Mouse (Mus musculus) heart, adult 2 months (tissue): ENCODE results near the gene Bmp3. TPM values are rescaled to one million over a fixed set of nuclear protein-coding genes. Genes with fewer than 3 reads are reported as not detected.

ENCODE experiments used
- DNase-seq, 2 experiments: peaks; one replicate each; pipeline ENCODE4 v3.0.0; 2021
- H3K27ac ChIP-seq: fragments of 200-600 bp; 2 replicates; pipeline ENCODE4 v1.8.1; 2022
- H3K27me3 ChIP-seq: fragments of 200-500 bp; 2 replicates; pipeline ENCODE4 v1.6.1; 2012; ENCODE audit warnings: mild to moderate bottlenecking, low read length, inconsistent platforms, mixed read lengths; ENCODE audit not compliant: control insufficient read depth, insufficient read depth
- H3K36me3 ChIP-seq: fragments of 200-500 bp; 2 replicates; pipeline ENCODE4 v1.6.1; 2012; ENCODE audit warnings: low read length, inconsistent platforms; ENCODE audit not compliant: control insufficient read depth, insufficient read depth
- H3K4me1 ChIP-seq: fragments of 200-500 bp; 2 replicates; pipeline ENCODE4 v1.6.1; 2011; ENCODE audit warnings: low read length; ENCODE audit not compliant: control insufficient read depth, insufficient read depth
- H3K4me3 ChIP-seq: fragments of 200-600 bp; 2 replicates; pipeline ENCODE4 v1.8.1; 2022
- H3K79me2 ChIP-seq: fragments of 200-500 bp; replicated peaks from 2 replicates; pipeline ENCODE4 v1.6.1; 2012; ENCODE audit warnings: mild to moderate bottlenecking, inconsistent platforms, low read length, moderate library complexity, mixed read lengths; ENCODE audit not compliant: control insufficient read depth, insufficient read depth
- H3K9ac ChIP-seq: fragments of 200-500 bp; 2 replicates; pipeline ENCODE4 v1.6.1; 2012; ENCODE audit warnings: low read depth, mild to moderate bottlenecking, control low read depth, inconsistent platforms, low read length, mixed read lengths
- CTCF ChIP-seq: fragments of 200-600 bp; IDR thresholded peaks from 2 replicates; pipeline ENCODE4 v1.8.1; 2022; ENCODE audit warnings: antibody characterized with exemption, mild to moderate bottlenecking, moderate library complexity
- EP300 ChIP-seq: fragments of 200-500 bp; IDR thresholded peaks from 2 replicates; pipeline ENCODE4 v1.6.1; 2011; ENCODE audit warnings: low read depth, low read length, control low read depth; ENCODE audit not compliant: insufficient read depth
- POLR2A ChIP-seq: fragments of 200-500 bp; IDR thresholded peaks from 2 replicates; pipeline ENCODE4 v1.6.1; 2011; ENCODE audit warnings: mild to moderate bottlenecking, low read depth, low read length, control low read depth; ENCODE audit not compliant: insufficient read depth
- WGBS: fragments of 180-500 bp; shearing (Covaris S2); methylation state at CpG from one replicate; pipeline ENCODE4 v1.1.7; 2018; 5-methylcytosine and 5-hydroxymethylcytosine counted together
- intact Hi-C: fragments of 180-260 bp; cut with DNase I; formaldehyde crosslinking; loops from one replicate; pipeline ENCODE4 v1.15.1; 2025
- polyA plus RNA-seq: library from polyadenylated mRNA; depleted of rRNA; stranded (reverse); fragments of >200 nt; gene quantifications from 2 replicates; pipeline ENCODE4 v1.2.3, GENCODE M21; 2012
- total RNA-seq, 2 experiments: library from RNA; stranded (reverse); gene quantifications; 2 replicates each; pipeline ENCODE4 v1.2.3; 2021

The Bmp3 gene
- total and polyA plus RNA-seq, 3 experiments, result 0.43 to 0.90 (median 0.57) TPM

GRCm38 (mm10) chr5:98815269-98815668, 38.9 kb upstream of the Bmp3 start:
- H3K79me2 ChIP-seq, result no peaks in the 10 kb centered on the region
- TF ChIP-seq EP300 (no peak), CTCF (no peak), POLR2A (no peak)

GRCm38 (mm10) chr5:98833760-98834159, 20.5 kb upstream of the Bmp3 start:
- whole genome bisulfite sequencing, result 81% methylated on average over 9 of the region's 9 CpGs
- Histone ChIP-seq H3K27me3 (no peaks in the 10 kb centered on the region), H3K4me1 (no peaks in the 10 kb centered on the region), H3K9ac (no peak overlapping the region), H3K79me2 (no peaks in the 10 kb centered on the region), H3K36me3 (no peaks in the 10 kb centered on the region), H3K27ac (no peak overlapping the region), H3K4me3 (no peak overlapping the region)
- TF ChIP-seq EP300, result no peak
- TF ChIP-seq POLR2A, result no peak
- TF ChIP-seq CTCF, result no peak
- intact Hi-C loops, result no loop called here
- DNase-seq, result no peak

More at GRCm38 (mm10) chr5:98815269-98815668, 38.9 kb upstream of the Bmp3 start:
- no peak overlapping the region for H3K9ac ChIP-seq
- no peak overlapping the region for H3K4me3 ChIP-seq
- H3K27me3 ChIP-seq, result no peaks in the 10 kb centered on the region
- WGBS, result 63% methylated on average over 1 of the region's 1 CpGs
- H3K4me1 ChIP-seq, result no peaks in the 10 kb centered on the region
- intact Hi-C loops, result no loop called here
- no peaks in the 10 kb centered on the region for H3K36me3 ChIP-seq
- no peak overlapping the region for H3K27ac ChIP-seq
- DNase-seq, result no peak

- no peaks in the 10 kb centered on the region for H3K27me3 ChIP-seq
- TF ChIP-seq CTCF (no peak), EP300 (no peak), POLR2A (no peak)
- 87% methylated on average over 6 of the region's 6 CpGs for WGBS
- no peaks in the 10 kb centered on the region for H3K79me2 ChIP-seq
- no peak overlapping the region for H3K27ac ChIP-seq
- H3K4me1 ChIP-seq, result no peaks in the 10 kb centered on the region
- H3K4me3 ChIP-seq, result no peak overlapping the region
- H3K36me3 ChIP-seq, result no peaks in the 10 kb centered on the region
- no peak overlapping the region for H3K9ac ChIP-seq
- DNase-seq, result no peak
- intact Hi-C loops, result no loop called here
Observed at GRCm38 (mm10) chr5:98834300-98834699, 19.9 kb upstream of the Bmp3 start.

- Histone ChIP-seq H3K36me3 (no peaks in the 10 kb centered on the region), H3K9ac (no peak overlapping the region), H3K27me3 (no peaks in the 10 kb centered on the region), H3K79me2 (no peaks in the 10 kb centered on the region), H3K4me1 (no peaks in the 10 kb centered on the region), H3K27ac (no peak overlapping the region), H3K4me3 (no peak overlapping the region)
- intact Hi-C loops, result no loop called here
- DNase-seq, result no peak
- TF ChIP-seq CTCF (no peak), POLR2A (no peak), EP300 (no peak)
- 74% methylated on average over 7 of the region's 7 CpGs for WGBS
Observed at GRCm38 (mm10) chr5:98842600-98843310, 11.5 kb upstream of the Bmp3 start.

GRCm38 (mm10) chr5:98844664-98845063, 9.6 kb upstream of the Bmp3 start:
- no peaks in the 10 kb centered on the region for H3K4me1 ChIP-seq
- H3K9ac ChIP-seq, result no peak overlapping the region
- intact Hi-C loops, result no loop called here
- no peaks in the 10 kb centered on the region for H3K27me3 ChIP-seq
- H3K36me3 ChIP-seq, result no peaks in the 10 kb centered on the region
- H3K79me2 ChIP-seq, result no peaks in the 10 kb centered on the region
- DNase-seq, result no peak
- no peak for TF ChIP-seq POLR2A
- no peak for TF ChIP-seq CTCF
- no peak for TF ChIP-seq EP300
- H3K4me3 ChIP-seq, result no peak overlapping the region
- WGBS, result 76% methylated on average over 1 of the region's 1 CpGs
- no peak overlapping the region for H3K27ac ChIP-seq
